Mouse (Mus musculus) c-Kit-negative CD71-positive TER-119-positive erythroid progenitor cells, embryonic 14.5 days (primary cell): Measurements from ENCODE around the gene Carmil1.
"Not testable (repeated sequence)": the region's sequence is repeated elsewhere in the genome, so short reads cannot be mapped to it uniquely, and the experiment has no call there.

Experiments
- DNase-seq: peaks from one replicate; pipeline ENCODE4 v3.0.0-alpha.2; 2013; ENCODE audit warnings: low read depth, low spot score

Gene Carmil1

DNA sequence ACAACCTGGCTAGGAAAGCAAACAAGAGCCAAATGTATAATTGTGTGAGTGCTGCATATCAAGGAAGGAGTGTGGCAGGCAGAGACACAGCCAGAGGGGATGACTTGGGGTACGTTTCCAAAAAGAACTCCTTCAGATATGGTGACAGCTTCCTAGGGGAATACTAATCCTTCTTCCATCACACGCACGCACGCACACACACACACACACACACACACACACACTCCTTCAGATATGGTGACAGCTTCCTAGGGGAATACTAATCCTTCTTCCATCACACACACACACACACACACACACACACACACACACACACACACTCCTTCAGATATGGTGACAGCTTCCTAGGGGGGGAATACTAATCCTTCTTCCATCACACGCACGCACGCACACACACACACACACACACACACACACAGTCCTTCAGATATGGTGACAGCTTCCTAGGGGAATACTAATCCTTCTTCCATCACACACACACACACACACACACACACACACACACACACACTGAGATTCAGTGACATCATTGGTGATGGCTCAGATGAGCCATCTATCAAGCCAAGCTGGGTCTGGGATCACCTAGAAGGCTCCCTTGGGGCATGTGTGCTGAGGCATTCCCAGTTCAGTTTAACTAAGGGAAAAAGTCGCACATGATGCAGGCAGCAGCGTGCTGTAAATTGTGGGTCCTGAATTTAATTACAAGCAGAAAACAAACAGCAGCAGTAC is 175.8 kb downstream of the Carmil1 start:
- DNase-seq, result not testable (repeated sequence)

DNA sequence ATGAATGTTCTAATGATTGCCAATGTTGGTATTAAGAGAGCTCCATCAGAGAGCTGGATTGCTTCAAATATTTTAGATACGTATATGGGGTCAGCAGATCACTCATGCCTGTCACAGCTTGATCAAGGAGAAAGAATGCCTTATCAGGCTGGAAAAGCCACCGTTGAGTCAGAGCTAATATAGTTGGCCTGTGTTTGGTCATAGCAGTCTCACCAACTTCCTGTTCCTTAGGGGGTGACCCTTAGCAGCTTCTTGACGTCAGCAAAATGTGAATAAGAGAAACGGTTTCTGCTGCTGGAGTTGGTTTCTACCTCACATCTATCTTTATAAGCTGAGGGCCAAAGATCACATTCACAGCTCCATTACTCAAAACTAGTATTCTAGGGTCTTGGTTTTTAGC is 176.6 kb downstream of the Carmil1 start:
- DNase-seq, result no peak

DNA sequence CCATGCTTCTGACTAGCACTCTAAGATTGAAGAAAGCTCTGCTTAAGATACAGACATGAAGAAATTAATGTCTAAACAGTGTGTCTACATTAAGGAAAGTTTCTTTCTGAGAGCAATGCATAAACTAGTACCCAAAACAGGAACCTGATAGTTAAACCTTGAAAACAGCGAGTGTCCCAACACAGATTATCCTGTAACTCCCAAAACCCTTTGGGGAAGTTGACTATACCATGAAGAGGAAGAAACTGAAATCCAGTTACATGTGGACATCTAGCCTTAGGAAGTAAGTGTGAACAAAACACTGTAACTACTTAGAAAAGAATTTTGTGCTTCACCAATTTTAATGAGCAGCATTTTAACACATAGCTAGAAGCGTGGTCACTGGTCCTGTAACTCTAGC is 177.4 kb downstream of the Carmil1 start:
- DNase-seq, result no peak

DNA sequence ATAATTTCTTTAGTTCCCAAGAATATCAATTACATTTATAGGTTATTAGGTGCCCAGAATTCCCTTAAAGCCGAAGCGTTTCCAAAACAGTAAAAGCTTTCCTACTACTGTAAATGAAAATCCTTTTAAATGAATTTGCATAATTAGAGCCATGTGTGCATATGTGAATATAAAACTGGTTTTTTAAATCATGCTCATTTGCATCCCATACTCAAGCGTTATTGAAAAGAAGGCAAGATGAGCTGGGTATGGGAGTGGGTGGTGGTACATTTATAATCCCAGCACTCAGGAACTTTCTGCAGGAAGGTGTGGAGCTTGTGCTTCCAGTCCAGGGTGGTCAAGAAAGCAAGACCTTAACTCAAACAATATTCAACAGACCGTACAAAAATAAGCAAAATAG is 178.3 kb downstream of the Carmil1 start:
- no peak for DNase-seq

DNA sequence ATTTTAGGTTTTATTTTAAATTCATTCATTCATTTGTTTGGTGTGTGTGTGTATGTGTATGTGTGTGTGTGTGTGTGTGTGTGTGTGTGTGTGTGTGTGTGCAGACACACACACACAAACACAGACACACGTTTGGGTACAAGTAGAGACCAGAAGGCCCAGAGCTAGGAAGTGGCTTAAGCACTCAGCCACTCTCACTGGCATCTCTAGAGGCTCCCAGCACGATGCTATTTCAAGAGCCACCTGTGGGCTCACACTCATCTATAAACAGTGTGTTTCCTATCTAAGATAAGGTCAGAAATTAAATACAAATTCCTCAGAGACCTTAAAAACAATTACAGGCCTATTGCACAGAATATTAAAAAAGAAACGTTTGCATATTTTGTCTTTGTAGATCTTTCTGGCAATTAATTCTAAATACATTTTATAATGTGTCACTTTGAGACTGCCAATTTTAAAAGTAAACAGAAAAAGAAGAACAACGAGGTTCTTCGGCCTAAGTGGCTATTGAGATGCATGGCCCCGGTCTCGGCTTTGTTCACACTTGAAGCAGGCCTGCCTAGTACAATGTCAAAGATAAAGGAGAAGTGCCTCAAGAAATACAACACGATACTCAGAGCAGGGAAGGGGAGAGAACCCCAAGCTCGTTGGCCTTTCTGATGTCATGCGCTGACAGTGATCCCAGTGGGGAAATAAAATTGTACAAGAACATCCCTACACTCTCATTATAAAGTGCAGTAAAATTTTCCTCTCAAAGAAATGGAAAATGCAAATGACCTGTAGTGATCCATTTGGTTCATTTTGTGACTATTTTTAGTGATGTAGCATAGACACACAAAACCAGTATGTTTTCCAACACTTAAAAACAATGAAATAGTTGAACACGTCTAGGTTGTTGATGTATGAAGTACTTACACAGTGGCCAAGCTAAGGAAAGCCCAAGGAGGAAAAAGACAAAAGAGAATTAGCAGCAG is 179.2 kb downstream of the Carmil1 start:
- no peak for DNase-seq

DNA sequence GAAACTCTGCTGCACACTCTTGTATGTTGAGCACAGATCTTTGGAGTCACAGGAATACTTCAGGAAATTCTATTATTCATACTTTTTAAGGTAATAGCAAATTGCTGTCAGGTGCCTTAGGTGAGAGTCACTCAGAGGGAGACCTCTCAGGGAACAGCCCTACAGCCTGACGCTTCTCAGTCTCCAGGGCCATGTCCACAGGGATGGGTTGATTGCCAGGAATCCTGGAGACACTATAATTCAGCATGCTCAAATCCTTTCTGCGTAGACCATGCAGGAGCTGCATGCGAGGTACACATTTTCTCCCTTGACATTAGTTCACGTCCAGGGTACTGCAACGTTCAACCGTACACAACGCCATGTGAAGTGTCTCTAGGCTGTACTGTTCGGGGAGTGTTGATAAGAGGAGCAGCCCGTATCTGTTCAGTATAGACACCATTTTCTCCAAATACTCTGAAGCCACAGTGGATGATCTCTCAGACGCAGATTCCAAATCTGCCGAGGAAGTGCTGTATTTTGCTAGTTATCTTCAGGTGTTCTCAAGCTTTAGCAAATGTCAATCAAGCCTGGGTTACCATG is 180.0 kb downstream of the Carmil1 start:
- no peak for DNase-seq

DNA sequence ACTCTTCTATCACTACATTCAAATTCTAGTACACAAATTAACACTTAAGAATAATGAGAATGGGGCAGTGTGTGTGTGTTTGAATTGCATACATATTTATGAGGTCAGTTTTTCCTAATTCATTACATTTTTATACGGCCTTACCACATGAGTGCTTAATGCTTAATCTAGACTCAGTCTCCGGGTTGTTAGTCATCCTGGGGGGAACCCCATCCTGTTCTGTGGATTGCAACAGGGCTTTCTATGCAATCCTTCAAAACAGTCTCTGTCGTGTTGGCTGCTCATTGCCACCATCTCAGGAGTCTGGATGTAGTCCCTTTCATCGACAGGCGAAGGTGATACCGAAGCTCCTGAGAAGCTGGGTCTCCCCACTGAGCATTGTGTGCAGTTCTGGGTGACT is 184.0 kb downstream of the Carmil1 start:
- no peak for DNase-seq

DNA sequence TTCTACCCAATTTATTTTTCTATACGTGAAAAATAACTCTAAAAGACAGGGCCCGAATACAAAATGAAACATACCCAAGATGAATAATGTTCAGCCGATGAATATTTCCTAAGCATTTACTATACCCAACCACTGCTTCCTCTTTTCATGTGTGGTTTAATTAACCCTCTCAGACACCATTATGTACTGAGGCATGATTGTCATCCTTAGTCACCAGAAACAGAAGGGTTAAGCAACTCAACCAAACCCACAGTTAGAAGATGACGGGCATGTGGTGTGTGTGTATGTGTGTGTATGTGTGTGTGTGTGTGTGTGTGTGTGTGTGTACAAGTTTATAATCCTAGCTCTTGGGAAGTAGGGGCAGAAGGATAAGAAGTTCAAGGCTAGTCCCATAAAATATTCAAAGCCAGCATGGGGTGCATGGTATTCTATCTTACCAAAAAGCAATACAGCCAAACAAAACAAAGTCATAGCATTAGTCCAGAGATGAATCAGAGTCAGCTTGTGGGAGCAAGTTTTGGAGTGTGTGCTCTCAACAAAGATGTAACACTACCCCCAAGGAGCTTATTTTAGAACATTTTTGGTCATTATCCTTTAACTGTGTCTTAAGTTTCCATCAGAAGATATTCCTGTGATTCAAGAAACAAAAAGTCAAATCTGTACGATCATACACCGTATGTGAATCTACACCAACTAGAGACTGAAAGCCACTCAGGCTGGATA is 185.6 kb downstream of the Carmil1 start:
- DNase-seq, result no peak

DNA sequence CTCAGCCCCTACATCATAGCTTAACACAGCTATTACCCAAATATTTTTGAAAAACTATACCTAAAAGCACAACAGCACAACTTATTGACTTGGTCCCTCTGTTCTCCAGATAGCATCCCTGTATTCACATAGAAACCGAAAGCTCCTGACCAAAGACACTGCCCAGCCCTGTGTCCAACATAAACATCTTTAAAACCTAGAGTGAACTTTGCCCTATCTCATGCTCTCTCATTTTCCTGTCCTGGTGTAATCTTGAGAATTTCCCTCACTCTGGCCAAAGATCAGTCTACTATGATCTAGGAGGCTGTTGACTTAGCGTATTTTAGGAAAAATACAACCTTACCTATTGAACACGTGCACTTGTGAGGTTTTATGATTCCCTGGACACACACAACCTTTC is 187.5 kb downstream of the Carmil1 start:
- no peak for DNase-seq

DNA sequence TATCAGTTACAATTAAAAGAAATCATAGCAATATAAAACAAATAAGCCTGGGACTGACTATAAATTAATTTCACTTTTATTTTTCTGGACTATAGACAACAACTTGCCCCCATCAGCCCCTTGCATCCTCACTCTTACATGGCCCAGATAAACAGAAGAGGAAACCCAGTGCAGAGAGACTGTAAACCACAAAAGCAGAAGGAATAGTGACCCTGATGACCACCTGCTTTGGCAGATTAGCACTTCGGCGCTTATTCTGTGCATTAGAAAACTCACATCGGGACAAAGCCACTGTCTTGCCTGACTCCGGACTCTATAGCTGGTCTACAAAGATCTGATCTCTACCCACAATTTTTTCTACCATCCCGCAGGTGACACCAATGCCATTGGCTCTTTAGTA is 188.5 kb downstream of the Carmil1 start:
- DNase-seq, result no peak

DNA sequence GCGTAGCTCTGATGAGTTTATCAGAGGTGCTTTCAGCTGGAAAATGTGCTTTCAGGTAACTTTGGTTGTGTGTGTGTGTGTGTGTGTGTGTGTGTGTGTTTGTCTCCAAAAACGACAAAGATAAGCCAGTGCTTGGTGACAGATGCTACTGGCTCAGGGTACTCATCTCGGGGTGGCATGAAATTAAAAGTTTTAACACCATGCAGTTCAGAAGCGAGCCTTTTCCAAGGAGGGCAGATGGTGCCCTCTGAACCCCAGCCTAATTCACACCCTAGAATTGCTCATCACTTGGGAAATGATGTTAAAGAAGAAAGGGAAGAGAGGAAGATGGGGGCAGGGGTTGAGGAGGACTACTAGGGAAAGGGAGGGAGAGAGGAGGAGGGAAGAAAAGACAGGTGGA is 198.4 kb downstream of the Carmil1 start:
- DNase-seq, result no peak

DNA sequence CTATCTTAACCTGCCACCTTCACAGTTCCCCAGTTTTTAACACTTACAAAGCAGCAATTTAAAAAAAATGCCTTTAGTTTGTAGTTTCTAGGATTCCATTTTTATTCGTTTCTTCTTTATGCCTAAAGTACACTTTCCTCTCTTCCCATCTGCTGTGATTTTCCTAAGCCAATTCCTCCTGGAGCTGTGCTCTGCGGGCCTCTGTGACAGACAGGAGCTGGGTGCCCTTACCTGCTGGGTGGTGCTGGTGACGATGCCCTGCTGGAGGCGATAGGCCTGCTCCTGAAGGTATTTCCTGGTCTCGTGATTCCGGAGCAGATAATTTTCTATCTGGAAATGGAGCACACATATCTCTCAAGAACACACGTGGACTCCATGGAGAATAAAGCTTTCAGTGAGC is 198.9 kb downstream of the Carmil1 start:
- no peak for DNase-seq

DNA sequence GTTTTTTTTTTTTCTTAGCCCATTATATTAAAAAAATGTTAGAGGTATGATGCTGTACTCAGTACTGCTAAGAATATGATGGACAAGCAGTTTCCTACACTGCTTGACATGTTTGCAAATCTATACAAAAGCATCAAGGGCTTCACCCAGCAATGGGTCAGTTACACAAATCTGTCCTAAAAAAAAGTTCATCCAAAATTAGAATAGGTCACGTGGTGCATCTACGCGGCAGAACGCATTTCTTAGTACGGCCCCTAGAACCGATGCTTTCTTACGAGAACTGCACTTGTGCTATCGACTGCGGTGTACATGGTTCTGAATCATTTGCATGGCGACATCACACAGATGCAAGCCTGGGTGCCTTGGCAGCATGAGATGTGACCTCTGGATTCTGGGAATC is 208.0 kb downstream of the Carmil1 start:
- no peak for DNase-seq

DNA sequence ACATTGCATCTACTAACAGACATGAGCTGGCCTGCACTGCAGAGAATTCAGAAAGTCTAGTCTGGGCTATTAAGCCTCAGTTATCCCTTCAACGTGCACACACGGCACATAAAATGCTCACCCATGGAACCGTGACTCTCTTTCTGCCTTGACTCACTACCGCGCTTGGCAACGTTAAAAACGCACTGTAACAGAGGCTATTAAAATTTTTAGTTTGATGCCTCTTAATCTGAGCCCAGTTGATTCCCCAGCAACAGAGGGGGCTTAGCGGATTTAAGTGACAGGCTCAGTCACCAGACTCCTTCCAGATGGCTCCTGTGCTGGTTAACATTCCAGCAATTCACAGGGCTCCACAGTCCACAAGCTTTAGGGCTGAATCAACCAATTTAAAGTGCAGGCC is 213.0 kb downstream of the Carmil1 start:
- DNase-seq, result no peak

DNA sequence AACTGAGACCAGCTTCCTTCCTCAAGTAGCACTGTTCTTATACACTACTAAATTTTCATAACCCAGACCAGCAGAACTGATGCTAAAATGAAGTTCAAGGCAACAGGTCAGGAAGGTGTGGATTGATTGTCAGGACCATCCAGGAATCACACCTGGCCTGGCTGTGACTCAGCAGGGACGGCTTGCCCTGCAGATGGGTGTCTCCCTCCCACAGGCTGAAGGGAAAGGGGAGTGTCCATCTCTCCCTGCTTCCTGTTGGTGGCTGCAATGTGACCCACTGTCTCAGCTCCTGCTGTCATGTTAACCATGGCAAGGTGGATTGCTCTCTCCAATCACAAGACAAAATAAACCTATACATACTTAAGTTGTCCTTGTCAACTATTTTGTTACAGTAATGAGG is 215.1 kb downstream of the Carmil1 start:
- DNase-seq, result no peak

DNA sequence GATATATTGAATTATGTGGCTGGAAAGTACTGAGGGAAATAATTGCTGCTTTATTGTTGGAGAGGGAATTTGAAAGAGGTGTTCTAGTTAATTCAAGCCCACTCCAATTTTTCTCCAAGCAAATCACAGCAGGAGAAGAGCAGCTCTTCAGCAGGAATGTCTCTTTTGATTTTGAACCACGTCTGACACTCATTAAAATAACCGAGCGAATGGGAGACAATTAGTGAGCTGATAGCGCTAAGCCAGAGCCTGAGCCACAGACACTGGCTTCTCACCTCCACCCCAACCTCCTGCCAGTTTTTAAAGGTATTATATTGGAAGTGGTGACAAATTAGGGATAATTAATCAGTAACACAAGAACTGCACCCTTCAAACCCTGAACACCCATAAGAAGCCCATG is 217.8 kb downstream of the Carmil1 start:
- DNase-seq, result no peak

DNA sequence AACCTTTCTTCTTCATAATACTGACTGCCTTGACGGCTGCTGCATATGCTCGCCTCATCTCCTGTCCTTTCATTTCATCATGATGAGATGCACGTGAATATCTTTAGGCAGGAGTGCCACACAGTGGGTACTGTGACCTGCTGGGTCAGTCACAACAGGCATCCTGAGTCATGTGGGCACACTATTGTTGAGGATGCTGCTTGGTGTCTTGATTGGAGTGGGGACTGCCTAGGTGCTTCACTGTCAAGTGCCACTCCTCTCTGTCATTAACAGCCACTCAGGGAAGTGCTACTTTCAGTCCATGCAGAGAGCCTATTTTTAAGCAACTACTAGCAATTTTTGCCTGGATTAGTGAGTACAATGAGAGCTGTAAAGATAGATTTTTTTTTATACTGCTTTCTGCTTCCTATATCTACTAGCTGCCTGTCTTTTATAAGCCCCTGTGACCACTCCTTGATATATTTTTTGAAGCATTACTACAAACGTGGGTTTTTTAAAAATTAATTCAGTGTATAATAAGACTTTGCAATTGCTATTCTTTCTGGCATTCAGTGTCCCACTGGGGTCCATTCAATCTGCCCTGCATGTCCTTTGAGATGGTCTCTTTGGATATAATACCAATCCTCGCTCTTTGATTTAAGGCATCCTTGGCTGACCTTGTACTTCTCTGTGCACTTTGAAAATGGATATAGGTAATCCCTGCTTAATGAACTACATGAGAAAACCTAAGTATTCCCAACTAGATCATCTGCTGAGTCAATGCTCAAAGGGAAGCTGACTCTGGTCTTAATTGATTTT is 225.3 kb downstream of the Carmil1 start:
- no peak for DNase-seq

DNA sequence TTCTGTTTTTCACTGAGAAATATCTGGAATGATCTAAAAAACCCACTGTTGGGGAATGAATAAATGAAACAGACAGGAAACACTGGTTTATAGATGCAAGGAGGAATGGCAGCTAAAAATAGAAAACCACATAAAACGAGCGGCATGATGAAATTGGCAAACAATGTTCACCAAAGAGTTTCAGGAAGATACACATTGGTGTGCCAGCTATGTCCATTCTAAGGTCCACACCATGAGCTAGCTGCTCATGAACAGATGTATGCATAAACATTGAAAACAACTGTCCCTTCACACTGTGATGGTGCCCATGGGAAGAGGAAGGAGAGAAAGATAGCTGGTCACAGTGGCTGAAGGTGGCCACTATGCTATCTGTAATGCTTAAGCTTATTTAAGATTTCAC is 229.1 kb downstream of the Carmil1 start:
- DNase-seq, result no peak

DNA sequence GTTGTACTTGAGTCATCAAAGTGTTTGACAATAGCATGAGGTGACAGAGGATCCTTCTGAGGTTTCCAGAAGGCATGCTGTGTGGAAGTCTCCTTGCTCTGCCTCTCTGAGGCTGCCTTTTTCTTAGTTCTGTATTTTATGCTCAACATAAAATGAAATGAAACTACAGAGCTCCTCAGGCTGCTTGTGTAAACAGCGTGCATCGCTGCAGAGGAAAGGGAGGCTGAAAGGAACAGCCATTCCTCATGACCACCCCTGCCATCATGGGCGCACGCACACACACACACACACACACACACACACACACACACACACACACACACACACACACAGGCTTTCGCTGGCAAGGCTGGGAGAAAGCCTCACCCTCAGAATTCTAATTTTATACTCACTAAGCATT is 230.3 kb downstream of the Carmil1 start:
- no peak for DNase-seq

DNA sequence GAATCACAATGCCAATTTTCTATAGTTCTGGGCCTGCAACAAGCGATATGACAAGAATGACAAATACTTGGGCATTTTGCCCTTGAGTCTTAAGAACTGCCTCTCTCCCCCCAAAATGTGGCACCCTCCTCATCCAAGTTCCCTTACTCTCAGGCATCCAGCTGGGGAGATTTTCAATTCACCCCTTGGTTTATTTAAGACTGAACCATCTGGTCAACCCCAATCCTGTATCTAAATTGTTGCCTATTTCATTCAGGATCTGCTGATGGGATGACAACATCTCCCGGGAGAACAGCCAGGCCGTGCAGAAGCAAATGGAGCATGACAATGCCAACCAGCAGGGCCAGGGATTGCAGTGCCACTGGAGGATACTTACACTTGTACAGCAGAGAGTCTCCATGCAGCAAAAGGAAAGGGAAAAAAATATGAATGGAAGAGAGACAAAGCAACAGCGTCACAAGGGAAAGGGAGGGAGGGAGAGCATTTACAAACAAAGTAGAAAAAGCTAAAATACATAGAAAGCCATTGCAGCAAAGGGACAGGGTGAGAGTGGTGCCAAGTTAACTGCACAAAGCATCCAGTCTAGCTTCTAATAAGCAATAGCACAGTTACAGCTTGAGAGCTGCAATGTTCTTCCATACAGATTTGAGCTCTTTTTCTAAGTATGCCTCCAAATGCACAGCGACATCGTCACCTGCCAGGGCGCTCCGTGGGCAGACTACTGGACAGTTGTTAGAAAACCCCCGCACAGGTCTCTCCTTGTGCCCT is 231.1 kb downstream of the Carmil1 start:
- no peak for DNase-seq
